Mouse (Mus musculus) gonadal fat pad, adult 2 months (tissue): ENCODE results near the gene Prpf18. TPM values are rescaled to one million over a fixed set of nuclear protein-coding genes. Genes with fewer than 3 reads are reported as not detected.
"Not testable (repeated sequence)": the region's sequence is repeated elsewhere in the genome, so short reads cannot be mapped to it uniquely, and the experiment has no call there.

Source experiments
- DNase-seq: peaks from one replicate; pipeline ENCODE4 v3.0.0-alpha.2; 2012; ENCODE audit warnings: low read depth
- polyA plus RNA-seq: library from polyadenylated mRNA; depleted of rRNA; stranded (reverse); fragments of >200 nt; gene quantifications from 2 replicates; pipeline ENCODE4 v1.2.3, GENCODE M21; 2012; rRNA removed

The Prpf18 gene
- 11.3 and 11.5 TPM in 2 replicates for polyA plus RNA-seq

DNA sequence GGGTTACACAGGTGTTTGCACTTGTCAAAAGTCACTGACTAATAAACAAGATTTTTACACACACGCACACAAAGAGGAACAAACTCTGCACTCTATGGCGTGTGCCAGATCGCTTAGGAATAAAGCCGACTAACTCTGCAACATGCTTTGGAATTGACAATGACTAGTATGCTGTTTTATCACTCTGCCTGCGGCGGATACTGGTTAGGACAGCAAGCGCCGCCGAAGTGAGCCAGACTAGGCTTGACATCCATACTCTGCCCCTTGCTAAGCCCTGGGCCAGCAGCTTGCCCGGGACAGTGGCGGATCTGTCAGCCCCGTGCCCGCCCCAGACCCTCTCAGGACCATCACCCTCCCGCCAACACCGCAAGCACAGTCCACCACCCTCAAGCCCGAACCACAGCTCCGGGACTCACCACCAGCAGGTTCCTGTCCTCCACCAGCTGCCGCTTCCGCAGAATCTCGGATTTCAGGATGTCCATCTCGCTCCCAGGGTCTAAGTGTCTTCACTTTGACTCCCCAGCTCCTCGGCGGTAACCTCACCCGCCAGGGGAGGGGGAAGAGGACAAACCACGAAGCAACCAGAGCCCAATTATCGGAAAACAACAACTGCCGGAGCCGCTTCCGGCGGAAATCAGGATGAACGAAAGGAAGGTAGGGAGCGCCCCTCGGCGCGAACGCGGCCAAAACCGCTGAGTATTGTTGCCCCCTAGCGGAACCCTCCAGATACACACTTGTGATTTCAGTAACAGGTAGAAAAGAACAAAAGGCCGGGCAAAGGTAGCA, at the start of gene Prpf18:
Prpf18 (minus strand) TSS at position 614 of the 786 bp plus-strand sequence.
- no peak for DNase-seq

DNA sequence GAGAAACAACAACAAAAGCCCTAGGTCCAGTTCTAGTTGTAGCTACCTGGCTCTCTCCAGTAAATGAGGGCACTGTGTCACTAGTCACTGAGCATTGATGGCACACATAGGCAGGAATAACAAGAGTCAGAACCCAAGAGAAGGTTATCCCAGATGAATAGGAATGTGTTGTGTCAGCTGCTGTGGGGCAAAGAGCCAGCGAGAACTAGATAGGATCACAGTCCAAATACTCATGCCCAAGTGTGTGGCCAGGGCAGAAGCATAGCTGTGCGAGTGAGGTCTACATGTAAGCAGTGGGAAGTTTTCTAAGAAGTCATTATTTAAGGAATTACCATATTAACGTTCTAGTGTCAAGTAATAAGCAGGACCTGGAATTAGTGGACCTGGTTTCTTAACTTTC, 28.0 kb upstream of the Prpf18 start:
- no peak for DNase-seq

DNA sequence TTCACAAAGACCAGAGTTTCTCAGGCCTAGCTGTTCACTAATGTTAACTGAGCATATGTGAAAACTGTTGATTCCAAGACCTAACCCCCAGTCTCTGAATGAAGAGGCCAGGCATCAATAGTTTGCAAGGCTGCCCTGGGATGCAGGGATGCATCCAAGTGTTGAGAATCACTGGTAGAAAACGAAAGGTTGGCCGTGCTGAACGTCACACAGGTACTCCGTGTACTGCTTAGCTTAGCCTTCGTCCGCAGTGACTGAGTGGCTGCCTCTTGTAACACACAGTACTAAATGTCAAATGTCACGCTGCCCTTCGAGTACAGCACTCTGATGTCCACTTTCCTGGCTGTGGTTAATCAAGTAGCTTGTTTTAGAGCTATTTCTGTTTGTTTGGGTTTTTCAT, 19.7 kb upstream of the Prpf18 start:
- no peak for DNase-seq

DNA sequence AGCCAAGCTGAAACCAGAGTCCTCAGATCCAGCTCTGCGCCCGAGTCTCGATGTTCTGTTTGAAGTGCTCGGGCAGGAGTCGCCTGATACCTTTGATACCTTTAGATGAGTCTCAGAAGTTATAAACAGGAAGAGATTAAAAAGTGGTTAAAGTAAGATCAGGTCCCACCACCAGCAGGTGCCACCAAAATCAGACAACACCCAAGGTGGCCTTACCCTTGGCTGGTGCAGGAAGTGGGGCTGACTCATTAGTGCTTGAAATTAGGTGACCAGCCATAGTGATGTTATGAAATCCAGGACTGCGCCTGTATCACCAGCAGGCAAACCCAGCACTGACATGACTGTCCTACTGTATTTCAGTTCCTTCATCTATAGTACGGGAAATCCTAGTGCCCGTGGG, 17.8 kb upstream of the Prpf18 start:
- no peak for DNase-seq

DNA sequence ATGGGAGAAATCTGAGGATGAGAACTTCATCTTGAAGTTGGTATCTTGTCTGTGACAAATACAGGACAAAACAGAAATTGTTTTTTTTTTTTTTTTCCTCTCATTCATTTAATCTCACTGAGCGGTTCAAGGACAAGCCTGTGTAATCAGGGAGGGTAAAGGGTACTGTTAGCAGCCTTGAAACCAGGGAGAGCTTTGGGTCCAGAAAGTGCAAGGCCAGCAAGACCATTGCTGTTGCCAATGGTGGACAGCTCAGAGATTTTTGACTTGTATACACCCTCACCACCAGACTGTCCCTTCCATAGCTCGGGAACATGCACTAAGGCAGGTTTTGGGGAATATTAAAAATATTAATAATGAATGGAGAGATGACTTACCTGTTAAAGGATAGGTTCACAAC, 16.7 kb upstream of the Prpf18 start:
- no peak for DNase-seq

DNA sequence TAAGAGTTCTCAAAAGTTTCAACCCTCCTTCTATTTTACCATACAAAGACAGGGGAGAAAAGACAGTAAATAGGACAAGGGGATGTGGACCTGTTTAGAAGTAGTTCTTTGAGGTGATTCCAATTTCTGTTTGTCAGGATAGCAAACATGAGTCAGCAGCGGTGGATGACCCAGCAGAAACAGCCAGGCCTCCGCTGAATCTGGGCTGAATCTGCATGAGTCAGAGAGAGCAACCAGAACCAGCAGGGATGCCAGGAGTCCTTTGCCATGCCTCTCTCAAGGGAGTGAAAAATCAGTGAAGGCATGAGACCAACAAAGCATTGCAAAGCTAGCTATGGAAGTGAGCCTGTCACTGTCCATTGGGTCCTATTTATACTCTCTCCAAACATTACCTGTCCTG, 8.8 kb upstream of the Prpf18 start:
- no peak for DNase-seq

DNA sequence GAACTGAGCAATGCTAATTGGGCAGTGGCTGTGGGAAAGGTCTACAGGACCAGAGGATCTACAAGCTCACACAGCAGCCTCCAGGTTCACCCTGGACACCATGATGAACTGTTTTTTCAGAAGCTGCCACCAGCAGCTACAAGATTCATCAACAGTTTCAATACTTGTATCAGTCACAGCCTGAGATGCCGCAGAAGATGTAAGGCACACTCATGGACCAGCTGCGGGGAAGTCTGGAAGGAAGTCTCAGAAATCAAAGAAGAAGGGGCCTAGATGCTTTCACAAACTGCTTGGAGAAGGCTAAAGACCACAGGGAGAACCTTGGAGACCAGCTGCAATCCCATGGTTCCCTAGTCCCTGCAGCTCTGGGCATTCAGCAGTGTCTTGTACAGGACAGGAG, 2.3 kb downstream of the Prpf18 start:
- DNase-seq: no peak

DNA sequence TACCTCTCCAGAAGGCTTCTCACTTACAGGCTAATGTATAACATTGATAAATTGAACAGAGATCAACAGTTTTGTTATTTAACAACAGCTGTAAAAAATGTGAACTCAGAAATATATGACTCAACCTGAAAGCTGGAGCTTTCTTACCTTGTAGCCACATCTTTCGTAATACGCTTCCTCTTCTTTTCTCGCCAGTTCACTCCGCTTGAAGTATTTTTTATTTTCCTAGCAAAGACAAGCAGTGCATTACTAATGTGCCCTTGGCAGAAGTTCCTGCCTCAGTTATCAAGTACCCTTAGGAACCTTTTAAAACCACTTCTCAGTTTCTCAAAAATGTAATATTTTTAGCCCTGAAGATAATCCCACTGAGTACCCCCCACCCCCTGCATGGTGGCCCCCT, 3.8 kb downstream of the Prpf18 start:
- DNase-seq: no peak

DNA sequence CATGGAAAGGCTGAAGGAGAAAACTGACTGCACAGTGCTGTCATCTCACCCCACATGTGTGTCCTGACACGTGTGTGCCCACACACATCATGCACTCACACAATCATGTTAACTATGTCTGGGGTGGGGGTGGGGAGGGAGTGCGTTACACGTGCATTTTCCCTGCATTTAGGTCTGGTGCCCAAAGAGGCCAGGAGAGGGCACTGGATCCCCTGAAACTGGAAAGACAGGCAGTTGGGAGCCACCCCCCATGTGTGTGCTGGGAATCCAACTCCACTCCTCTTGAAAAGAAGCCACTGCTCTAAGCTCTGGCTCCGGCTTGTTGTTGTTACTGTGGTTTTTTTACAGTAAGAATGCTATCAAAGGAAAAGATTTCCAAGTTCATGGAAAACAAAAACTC, 6.8 kb downstream of the Prpf18 start:
- DNase-seq: no peak

DNA sequence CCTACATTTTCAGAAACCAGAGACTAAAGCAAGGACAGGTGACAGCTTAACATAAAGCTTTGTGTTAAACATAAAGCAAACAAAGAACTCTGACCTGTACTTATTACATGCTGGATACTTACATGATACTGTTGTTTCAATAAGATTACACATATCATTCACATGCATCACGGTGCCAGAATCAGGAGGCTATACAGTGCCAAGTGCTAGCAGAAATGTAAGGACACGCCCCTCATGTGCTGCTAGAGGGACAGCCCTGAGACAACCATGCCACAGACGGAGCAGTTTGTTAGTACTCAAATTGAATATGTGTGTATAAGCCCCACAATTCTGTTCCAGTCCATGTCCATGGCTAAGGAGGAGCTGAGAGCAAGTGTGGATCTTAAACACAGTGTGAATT, 13.7 kb downstream of the Prpf18 start:
- DNase-seq: no peak

DNA sequence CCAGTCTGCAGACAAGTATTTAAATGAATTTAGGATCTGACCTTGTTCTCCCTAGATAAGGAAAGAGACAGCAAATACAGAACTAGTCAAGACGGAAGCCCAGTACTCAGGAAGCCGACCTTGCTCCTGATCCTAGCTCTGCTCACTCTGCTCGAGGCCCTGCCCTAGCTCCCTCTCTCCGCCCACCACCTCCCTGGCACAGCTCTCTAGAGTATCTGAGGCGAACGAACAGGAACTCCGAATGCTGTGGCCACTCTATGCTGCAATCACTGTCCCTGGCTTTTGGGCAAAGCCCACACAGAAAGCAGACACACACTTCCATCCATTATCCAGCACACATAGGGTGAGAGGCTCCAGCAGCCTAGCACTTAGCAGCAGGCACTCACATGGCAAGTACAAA, 15.3 kb downstream of the Prpf18 start:
- DNase-seq: no peak

DNA sequence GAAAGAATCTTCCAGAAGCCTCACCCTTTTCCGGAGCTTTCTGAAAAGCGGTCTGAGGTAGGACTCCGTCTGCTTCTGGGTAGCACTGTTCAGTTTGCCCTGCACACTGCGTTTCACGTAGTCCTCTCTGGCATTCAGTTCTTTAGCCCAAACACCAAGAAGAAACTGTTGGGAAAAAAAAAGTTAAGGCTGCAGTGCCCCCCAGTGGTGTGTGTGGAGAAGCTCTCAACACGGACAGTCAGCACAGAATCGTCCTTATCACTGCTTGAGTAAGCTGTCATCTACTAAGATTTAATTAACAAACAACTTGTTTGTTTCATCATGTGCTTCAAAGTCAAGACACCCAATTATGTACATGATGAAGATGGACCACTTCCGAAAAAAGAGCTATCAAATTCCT, 16.1 kb downstream of the Prpf18 start:
- no peak for DNase-seq

DNA sequence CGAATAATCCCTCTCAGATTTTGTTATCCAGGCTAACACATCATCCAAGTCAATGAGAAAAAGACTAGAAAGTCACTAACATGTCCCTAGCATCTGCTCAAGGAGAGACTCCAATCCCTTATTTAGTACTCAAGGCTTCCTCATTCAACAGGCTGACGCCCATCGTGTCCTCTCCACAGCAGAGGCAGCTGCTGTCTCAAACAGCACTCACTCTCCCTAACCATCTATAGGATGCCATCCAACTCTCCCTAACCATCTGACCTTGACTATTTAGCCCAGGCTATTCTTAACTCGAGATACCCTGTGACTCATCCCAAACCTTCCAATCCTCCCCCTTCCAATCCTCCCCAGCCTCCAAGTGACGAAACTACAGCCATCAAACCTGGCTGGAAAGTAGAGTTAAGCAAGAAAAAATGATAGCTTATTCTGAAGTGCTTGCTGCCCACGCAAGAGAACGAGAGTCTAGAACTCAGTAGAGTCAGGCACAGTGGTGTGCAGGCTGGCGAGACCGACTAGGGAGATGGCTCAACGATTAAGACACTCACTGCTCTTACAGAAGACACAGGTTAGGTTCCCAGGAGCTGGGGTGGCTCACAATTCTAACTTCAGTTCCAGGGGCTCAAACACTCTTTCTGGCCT, 21.6 kb downstream of the Prpf18 start:
- DNase-seq: no peak

DNA sequence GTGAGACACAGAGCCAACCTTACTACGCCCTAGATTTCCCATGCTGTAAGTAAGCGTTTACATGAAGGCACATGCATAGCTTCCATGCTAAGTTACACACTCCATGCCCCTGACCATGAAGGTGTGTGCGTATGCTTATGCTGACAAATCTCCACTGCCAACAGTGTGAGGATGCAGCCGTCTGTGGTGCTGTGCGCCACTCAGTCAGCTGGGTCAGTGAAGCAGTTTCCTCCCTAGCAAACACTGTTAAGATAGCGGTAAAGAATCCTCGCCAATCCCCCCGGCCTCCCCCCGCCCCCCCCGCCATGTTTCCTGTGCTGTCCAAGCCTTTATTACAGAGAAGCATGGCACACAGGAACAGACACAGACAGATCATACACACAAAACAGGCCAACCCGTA, 22.4 kb downstream of the Prpf18 start:
- DNase-seq: no peak

DNA sequence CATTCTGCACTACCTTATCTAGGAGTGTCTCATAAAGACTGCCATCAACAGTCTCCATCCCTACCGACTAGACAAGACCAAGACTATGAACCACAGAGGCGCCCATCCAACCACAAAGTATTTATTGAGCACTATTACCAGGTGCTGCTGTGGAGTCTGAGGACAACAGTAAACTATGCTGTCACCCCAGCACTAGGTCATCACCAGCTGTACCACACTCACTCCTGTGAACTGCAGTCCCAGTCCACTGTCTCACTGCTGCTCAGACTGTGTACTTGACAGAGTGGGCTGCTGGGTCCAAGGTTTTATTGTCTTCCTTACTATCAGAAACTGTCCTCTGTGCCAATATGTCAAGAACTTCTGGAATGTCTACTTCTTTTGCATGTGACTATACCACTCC, 23.0 kb downstream of the Prpf18 start:
- DNase-seq: no peak

DNA sequence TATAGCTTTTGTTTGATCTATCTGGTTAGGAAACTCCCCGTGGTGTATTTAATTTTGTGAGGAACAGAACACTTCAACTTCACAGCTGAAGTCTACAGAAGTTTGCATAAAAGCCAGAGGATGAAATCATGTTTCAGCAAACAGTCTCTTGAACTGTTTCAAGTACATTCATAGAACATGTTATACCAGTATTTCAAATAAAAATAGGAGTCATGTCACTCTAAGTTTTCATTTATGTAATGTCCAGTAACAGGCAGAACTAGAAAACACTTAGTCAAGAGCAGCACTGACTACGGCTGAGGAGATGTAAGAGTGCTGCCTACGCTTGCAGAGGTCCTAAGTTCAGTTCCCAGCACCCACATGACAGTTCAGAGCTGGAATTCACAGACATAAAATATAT, 25.0 kb downstream of the Prpf18 start:
- no peak for DNase-seq

DNA sequence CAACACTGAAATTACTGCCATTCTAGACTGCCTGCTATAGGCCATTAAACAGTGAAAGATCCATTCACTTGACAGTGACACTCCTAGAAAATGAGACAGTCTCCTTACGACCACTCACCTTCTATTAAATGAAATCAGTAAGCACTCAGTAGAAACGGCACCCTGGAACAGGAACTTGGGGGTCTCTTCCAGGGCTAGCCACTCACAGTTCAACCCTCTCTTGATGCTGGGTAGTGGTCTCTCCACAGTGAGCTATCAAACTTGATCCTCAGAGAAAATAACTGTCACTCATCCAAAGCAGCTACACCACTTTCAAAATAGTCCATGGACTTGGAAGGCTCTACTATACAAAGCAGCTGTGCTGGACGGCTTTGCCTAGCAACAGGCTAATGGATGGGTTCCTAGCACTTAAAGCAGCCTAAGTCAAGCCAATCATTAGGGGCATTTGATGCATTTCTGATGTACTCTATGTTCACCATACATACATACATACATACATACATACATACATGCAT, 30.4 kb downstream of the Prpf18 start:
- no peak for DNase-seq

DNA sequence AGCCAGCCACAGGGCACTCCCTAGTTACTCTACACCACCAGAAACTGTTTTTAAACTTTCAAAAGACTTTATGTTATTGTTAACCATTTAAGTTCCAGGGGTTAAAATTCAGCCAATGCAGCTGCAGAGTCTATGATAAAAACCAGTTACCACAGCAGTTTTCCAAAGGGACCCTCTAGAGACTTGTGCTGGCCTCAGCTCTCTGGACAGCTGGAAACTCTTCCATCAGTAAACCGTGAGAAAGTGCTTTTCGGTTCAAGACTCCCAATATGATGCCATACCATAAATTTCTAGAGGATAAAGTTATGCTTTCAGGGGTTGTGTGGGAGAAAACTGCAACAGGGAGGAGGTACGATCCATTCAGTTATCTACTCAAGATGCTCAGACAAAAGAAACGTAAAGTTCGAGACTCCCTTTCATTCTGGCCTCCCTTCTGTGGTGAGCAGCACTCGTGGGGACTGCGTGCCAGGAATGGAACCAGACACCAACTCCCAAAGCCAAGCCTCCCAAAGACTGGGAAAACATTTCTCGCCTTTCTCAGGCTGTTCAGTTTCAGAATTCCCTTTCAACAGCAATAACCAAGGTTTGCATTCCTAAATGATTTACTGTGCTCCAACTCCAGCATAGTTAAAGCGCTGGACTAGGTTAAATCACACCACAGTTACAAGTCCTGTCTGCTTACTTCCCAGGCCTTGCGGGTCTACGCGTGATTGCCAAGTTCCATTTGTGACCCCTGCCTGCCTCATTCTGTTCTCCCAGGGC, 31.1 kb downstream of the Prpf18 start:
- DNase-seq: no peak

DNA sequence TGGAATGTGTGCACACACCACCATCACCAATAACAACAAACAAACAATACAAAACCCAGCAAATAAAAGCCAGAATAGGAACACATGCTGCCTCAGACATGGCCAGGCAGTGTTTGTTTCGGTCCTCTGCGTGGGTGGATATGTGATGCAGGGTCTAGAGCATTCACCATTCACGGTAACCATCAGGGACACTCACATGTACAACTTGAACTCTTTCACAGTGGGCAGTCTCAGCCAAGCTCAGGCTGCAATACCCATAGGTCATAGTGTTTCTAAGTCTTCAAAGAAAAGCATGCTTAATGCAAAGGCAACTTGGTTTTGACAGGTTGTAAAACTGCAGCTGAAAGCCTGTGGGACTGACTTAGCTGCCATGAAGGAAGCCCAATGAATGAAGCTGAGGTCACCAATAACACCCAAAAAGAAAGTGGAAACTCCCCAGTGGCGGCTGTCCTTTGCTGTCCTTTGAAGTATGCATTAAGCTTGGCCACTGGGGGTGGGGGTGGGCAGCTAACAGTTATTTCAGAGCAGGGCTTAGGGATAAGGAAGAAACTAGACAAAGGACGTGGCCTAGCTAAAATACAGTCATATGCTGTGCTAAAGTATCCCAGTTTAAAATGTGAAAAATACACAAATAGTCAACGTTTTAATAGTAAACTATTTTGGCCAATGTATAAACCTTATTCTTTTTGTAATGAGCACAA, 31.9 kb downstream of the Prpf18 start:
- no peak for DNase-seq

DNA sequence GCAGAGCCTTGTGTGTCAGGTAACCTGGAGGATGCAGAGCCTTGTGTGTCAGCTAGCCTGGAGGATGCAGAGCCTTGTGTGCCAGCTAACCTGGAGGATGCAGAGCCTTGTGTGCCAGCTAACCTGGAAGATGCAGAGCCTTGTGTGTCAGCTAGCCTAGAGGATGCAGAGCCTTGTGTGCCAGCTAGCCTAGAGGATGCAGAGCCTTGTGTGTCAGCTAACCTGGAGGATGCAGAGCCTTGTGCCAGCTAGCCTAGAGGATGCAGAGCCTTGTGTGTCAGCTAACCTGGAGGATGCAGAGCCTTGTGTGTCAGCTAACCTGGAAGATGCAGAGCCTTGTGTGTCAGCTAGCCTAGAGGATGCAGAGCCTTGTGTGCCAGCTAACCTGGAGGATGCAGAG, 32.8 kb downstream of the Prpf18 start:
- DNase-seq: not testable (repeated sequence)

DNA sequence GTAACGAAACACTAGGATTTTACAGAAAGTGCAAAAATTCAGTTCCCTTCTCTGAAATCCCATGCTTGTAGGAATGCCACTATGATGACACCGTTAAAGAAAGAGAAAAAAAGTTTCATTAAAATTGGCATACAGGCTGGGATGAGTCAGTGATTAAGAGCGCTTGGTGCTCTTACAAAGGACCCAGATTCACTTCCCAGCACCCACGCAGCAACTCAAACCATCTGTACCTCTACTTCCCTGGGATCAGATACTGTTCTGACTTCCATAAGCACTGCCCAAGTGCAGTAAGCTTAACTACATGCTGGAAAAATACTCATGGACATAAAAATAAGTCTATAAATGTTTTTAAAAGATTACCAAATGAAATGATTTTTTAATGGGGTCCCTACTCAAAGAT, 34.9 kb downstream of the Prpf18 start:
- DNase-seq: no peak

DNA sequence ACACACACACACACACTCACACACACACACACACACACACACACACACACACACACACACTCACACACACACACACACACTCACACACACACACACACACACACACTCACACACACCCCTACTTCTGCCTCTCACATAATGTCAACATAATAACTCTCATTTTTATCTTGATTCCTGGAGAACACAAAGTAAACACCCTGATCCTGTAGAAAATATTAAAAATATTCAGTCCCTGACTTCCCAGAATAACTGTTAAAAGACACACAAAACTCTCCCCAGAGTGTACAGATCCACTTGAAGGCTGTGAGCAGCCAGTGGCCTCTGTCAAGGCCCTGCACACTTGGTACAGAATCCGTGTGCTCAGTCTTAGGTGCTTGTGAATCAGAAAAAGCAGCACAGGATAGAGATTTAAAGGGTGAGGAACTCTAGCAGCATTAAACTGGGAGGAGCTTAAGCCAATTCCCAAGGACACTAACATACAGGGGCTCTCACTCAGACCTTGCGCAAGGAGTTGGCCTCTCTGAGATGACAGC, 36.8 kb downstream of the Prpf18 start:
- DNase-seq: no peak
